Mouse (Mus musculus) gastrocnemius, adult 8-10 months (tissue): Measurements from ENCODE around the gene Mthfd1l. TPM values are rescaled to one million over a fixed set of nuclear protein-coding genes. Genes with fewer than 3 reads are reported as not detected.
"Not testable (repeated sequence)": the region's sequence is repeated elsewhere in the genome, so short reads cannot be mapped to it uniquely, and the experiment has no call there.

Experiments
- DNase-seq, 2 experiments: peaks; one replicate each; pipeline ENCODE4 v3.0.0; 2022; ENCODE audit warnings: low spot score in 2 of 2
- total RNA-seq, 4 experiments: library from RNA; stranded (reverse); gene quantifications; 2 replicates each; pipeline ENCODE4 v1.2.4; 2022

Mthfd1l gene
- total RNA-seq, 4 experiments from 2014 or later: 0.56 to 1.1 (median 0.65) TPM

GRCm38 (mm10) chr10:4199926-4200325 lies 227.0 kb downstream of the Mthfd1l start:
- no peak for DNase-seq

GRCm38 (mm10) chr10:4200546-4201104 lies 227.7 kb downstream of the Mthfd1l start:
- DNase-seq: no peak

GRCm38 (mm10) chr10:4201141-4201540 lies 228.2 kb downstream of the Mthfd1l start:
- DNase-seq: no peak

- not testable (repeated sequence) for DNase-seq
Measured at GRCm38 (mm10) chr10:4203651-4204050, 230.7 kb downstream of the Mthfd1l start.

GRCm38 (mm10) chr10:4209040-4209439 lies 236.1 kb downstream of the Mthfd1l start:
- DNase-seq: no peak

GRCm38 (mm10) chr10:4210313-4211066 lies 237.6 kb downstream of the Mthfd1l start:
- DNase-seq: no peak

- DNase-seq: no peak
Measured at GRCm38 (mm10) chr10:4211067-4211447, 238.1 kb downstream of the Mthfd1l start.

Other genes starting within 250 kb of the Mthfd1l start
- gene Plekhg1, start 232.8 kb upstream of the Mthfd1l start, total RNA-seq: 1 to 10 TPM; 1.2 to 2.5 (median 1.6) TPM